9 mouse cellular contexts compared by ENCODE assay signal in the genomic region with DNA sequence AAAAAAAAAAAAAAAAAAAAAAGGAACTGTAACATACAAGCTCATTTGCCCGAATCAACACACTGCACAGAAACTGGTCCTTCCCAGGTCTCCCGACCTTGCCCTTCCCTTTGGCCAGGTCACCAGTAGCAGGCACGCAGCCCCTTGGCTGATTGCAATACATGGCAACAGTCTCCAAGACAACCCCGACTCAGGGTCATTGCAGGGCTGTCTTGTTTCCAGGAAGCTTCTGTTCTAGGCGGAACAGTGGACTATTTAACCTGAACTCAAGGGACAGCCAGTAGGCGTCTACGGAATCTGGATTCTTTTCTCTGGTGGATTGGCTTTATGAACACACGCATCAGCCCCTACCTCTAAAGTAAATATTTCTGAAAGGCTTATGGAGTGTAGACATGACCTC.
DNase-seq lines count a peak whose midpoint lies in the region; ATAC-seq and TF ChIP-seq lines count a peak whose summit lies in the region.
"Had no signal": no experiment of that assay in that cellular context is flagged by ENCODE, and none has a peak within 500 bp of the region (broad histone marks: within the 10 kb centered on the region; RNA-seq: fewer than 3 reads in every experiment).

No protein-coding gene starts in this region.

- H3K4me3 ChIP-seq in hindbrain, embryonic 11.5 days (ENCODE audit: low read depth, low read length), result no peak overlapping the region
- no peak overlapping the region for H3K4me3 ChIP-seq in hindbrain, postnatal 0 days (ENCODE audit: low read length)
- no peak overlapping the region for H3K4me3 ChIP-seq in heart, embryonic 15.5 days
- no peak overlapping the region for H3K4me3 ChIP-seq in liver, embryonic 16.5 days (ENCODE audit: low read depth, low read length)
- H3K4me3 ChIP-seq: liver, embryonic 13.5 days had no signal

- H3K27ac ChIP-seq in hindbrain, embryonic 11.5 days (ENCODE audit: low read depth, low read length), result no peak overlapping the region
- no peak overlapping the region for H3K27ac ChIP-seq in hindbrain, postnatal 0 days
- H3K27ac ChIP-seq in heart, embryonic 15.5 days, result peak overlapping the region; percentile 73
- no peak overlapping the region for H3K27ac ChIP-seq in liver, embryonic 16.5 days (ENCODE audit: low read length)
- H3K27ac ChIP-seq: liver, embryonic 13.5 days had no signal

- no peak for TF ChIP-seq CTCF in hindbrain, postnatal 0 days (IDR thresholded peaks at IDR 0.05; ENCODE audit: low read depth)

- no peaks in the 10 kb centered on the region for H3K36me3 ChIP-seq in hindbrain, embryonic 11.5 days (ENCODE audit: control insufficient read depth, insufficient read depth, low read length)
- H3K36me3 ChIP-seq in hindbrain, postnatal 0 days (ENCODE audit: insufficient read depth, low read length), result no peaks in the 10 kb centered on the region
- no peaks in the 10 kb centered on the region for H3K36me3 ChIP-seq in heart, embryonic 15.5 days
- no peaks in the 10 kb centered on the region for H3K36me3 ChIP-seq in liver, embryonic 16.5 days (ENCODE audit: control insufficient read depth, insufficient read depth)
- H3K36me3 ChIP-seq: liver, embryonic 13.5 days had no signal

- ATAC-seq in hindbrain, embryonic 11.5 days (ENCODE audit: low FRiP score), result no peak
- no peak for ATAC-seq in hindbrain, postnatal 0 days
- peak; percentile 62; the same call in 1 of the 2 replicates for ATAC-seq in heart, embryonic 15.5 days (replicated peaks; ENCODE audit: insufficient number of reproducible peaks, insufficient read depth, low FRiP score, low read depth)
- peak; percentile 27; the same call in 1 of the 2 replicates for ATAC-seq in liver, embryonic 16.5 days (ENCODE audit: low read depth)
- no peak for ATAC-seq in CD4-positive, CD25-positive, alpha-beta regulatory T cell, adult 4 months

- H3K9ac ChIP-seq in hindbrain, embryonic 11.5 days (ENCODE audit: low read depth, low read length), result no peak overlapping the region
- no peak overlapping the region for H3K9ac ChIP-seq in hindbrain, postnatal 0 days (replicated peaks; ENCODE audit: low read length)
- H3K9ac ChIP-seq in heart, embryonic 15.5 days, result no peak overlapping the region
- H3K9ac ChIP-seq in liver, embryonic 16.5 days (ENCODE audit: low read depth, low read length), result no peak overlapping the region
- H3K9ac ChIP-seq: liver, embryonic 13.5 days had no signal

- H3K27me3 ChIP-seq in hindbrain, embryonic 11.5 days (ENCODE audit: control insufficient read depth, insufficient read depth, low read length), result no peaks in the 10 kb centered on the region
- no peaks in the 10 kb centered on the region for H3K27me3 ChIP-seq in hindbrain, postnatal 0 days (ENCODE audit: insufficient read depth, low read length)
- H3K27me3 ChIP-seq in heart, embryonic 15.5 days, result no peaks in the 10 kb centered on the region
- H3K27me3 ChIP-seq in liver, embryonic 16.5 days (ENCODE audit: control insufficient read depth, insufficient read depth, low read depth, low read length), result no peaks in the 10 kb centered on the region
- H3K27me3 ChIP-seq: liver, embryonic 13.5 days had no signal

- H3K4me2 ChIP-seq in hindbrain, embryonic 11.5 days (replicated peaks; ENCODE audit: low read depth, low read length), result no peak overlapping the region
- H3K4me2 ChIP-seq in hindbrain, postnatal 0 days (ENCODE audit: low read depth, low read length), result no peak overlapping the region
- no peak overlapping the region for H3K4me2 ChIP-seq in heart, embryonic 15.5 days
- H3K4me2 ChIP-seq in liver, embryonic 16.5 days (ENCODE audit: low read depth, low read length), result no peak overlapping the region
- H3K4me2 ChIP-seq: liver, embryonic 13.5 days had no signal

- no peaks in the 10 kb centered on the region for H3K9me3 ChIP-seq in hindbrain, embryonic 11.5 days (ENCODE audit: control insufficient read depth, low read length)
- H3K9me3 ChIP-seq in hindbrain, postnatal 0 days (ENCODE audit: low read length), result no peaks in the 10 kb centered on the region
- H3K9me3 ChIP-seq in heart, embryonic 15.5 days (replicated peaks), result no peaks in the 10 kb centered on the region
- H3K9me3 ChIP-seq in liver, embryonic 16.5 days (replicated peaks; ENCODE audit: control insufficient read depth, low read length), result no peaks in the 10 kb centered on the region
- H3K9me3 ChIP-seq: liver, embryonic 13.5 days had no signal

- H3K4me1 ChIP-seq in hindbrain, embryonic 11.5 days (replicated peaks; ENCODE audit: control insufficient read depth, insufficient read depth, low read length), result no peaks in the 10 kb centered on the region
- no peaks in the 10 kb centered on the region for H3K4me1 ChIP-seq in hindbrain, postnatal 0 days (ENCODE audit: insufficient read depth, low read length)
- peaks cover 17% of the 10 kb centered on the region for H3K4me1 ChIP-seq in heart, embryonic 15.5 days (replicated peaks)
- no peaks in the 10 kb centered on the region for H3K4me1 ChIP-seq in liver, embryonic 16.5 days (ENCODE audit: control insufficient read depth, low read depth, low read length)
- H3K4me1 ChIP-seq: liver, embryonic 13.5 days had no signal

- 30% methylated on average over 8 of the region's 8 CpGs for WGBS in hindbrain, embryonic 11.5 days
- 34% methylated on average over 8 of the region's 8 CpGs for WGBS in hindbrain, postnatal 0 days
- 30% methylated on average over 8 of the region's 8 CpGs for WGBS in heart, embryonic 15.5 days
- WGBS in liver, embryonic 16.5 days (ENCODE audit: insufficient replicate concordance), result 42% methylated on average over 8 of the region's 8 CpGs

- peak; percentile 39 for DNase-seq in hindbrain, embryonic 11.5 days (ENCODE audit: low spot score)
- DNase-seq in hindbrain, postnatal 0 days (ENCODE audit: low spot score), result no peak
- peak; percentile 69 to 76 for DNase-seq in adrenal gland, postnatal 36 days
- peak; percentile 61 for DNase-seq in testis, postnatal 14 days (ENCODE audit: low spot score)
- DNase-seq in cerebellum, adult 11 months, result no peak
- DNase-seq: liver, embryonic 13.5 days had no signal

Comparison
In these comparisons a context has a peak if more than half of its experiments do, and no peak if none do; other contexts are left out.
1. DNase-seq: peak in hindbrain, embryonic 11.5 days (single experiment), adrenal gland, postnatal 36 days (2 of 2) and testis, postnatal 14 days (single experiment); none in hindbrain, postnatal 0 days (single experiment) and cerebellum, adult 11 months (single experiment).
2. ATAC-seq: peak in heart, embryonic 15.5 days (single experiment) and liver, embryonic 16.5 days (single experiment); none in hindbrain, embryonic 11.5 days (single experiment), hindbrain, postnatal 0 days (single experiment) and CD4-positive, CD25-positive, alpha-beta regulatory T cell, adult 4 months (single experiment).